Mouse (Mus musculus) midbrain, embryonic 16.5 days (tissue): ENCODE data around the gene Ubxn7. TPM values are rescaled to one million over a fixed set of nuclear protein-coding genes. Genes with fewer than 3 reads are reported as not detected.

Experiments
- ATAC-seq: fragments of 200-750 bp; cut with Nextera tagmentation; 2 replicates; pipeline ENCODE4 v1.8.0; 2017; ENCODE audit warnings: moderate TSS enrichment
- H3K27ac ChIP-seq: fragments of 300-500 bp; sonication (generic); 2 replicates; pipeline ENCODE4 v1.5.1; 2014; ENCODE audit warnings: mild to moderate bottlenecking, low read length, mixed read lengths
- H3K27me3 ChIP-seq: fragments of 300-500 bp; sonication (generic); 2 replicates; pipeline ENCODE4 v1.6.1; 2014; ENCODE audit warnings: low read depth, low read length, mixed read lengths; ENCODE audit not compliant: control insufficient read depth, insufficient read depth
- H3K36me3 ChIP-seq: fragments of 300-500 bp; sonication (generic); 2 replicates; pipeline ENCODE4 v1.6.1; 2014; ENCODE audit warnings: mild to moderate bottlenecking, low read length, moderate library complexity, mixed read lengths; ENCODE audit not compliant: control insufficient read depth, insufficient read depth
- H3K4me1 ChIP-seq: fragments of 300-500 bp; sonication (generic); 2 replicates; pipeline ENCODE4 v1.6.1; 2014; ENCODE audit warnings: mild to moderate bottlenecking, low read length, mixed read lengths; ENCODE audit not compliant: control insufficient read depth, insufficient read depth
- H3K4me2 ChIP-seq: fragments of 300-500 bp; sonication (generic); 2 replicates; pipeline ENCODE4 v1.6.1; 2014; ENCODE audit warnings: mild to moderate bottlenecking, low read length, mixed read lengths
- H3K4me3 ChIP-seq: fragments of 300-500 bp; sonication (generic); 2 replicates; pipeline ENCODE4 v1.5.1; 2014; ENCODE audit warnings: low read depth, mild to moderate bottlenecking, low read length, moderate library complexity, mixed read lengths
- H3K9ac ChIP-seq: fragments of 300-500 bp; sonication (generic); 2 replicates; pipeline ENCODE4 v1.6.1; 2014; ENCODE audit warnings: low read depth, low read length, mixed read lengths
- H3K9me3 ChIP-seq: fragments of 300-500 bp; sonication (generic); replicated peaks from 2 replicates; pipeline ENCODE4 v1.6.1; 2014; ENCODE audit warnings: mild to moderate bottlenecking, low read length, mixed read lengths; ENCODE audit not compliant: control insufficient read depth, poor library complexity, severe bottlenecking
- WGBS: fragments of 180-500 bp; shearing (Covaris S2); extraction: QIAGEN DNeasy Blood & Tissue Kit; methylation state at CpG from one replicate; pipeline ENCODE4 v1.1.7; 2014; 5-methylcytosine and 5-hydroxymethylcytosine counted together
- polyA plus RNA-seq: library from polyadenylated mRNA; unstranded; fragments of >200 nt; fragmentation: Nextera tagmentation; extraction: Ambion mirVana; gene quantifications from 2 replicates; pipeline ENCODE4 v1.2.1, GENCODE M21; 2015

Ubxn7 gene
- polyA plus RNA-seq, 1 experiment from 2014 or later, result 21.1 TPM

DNA sequence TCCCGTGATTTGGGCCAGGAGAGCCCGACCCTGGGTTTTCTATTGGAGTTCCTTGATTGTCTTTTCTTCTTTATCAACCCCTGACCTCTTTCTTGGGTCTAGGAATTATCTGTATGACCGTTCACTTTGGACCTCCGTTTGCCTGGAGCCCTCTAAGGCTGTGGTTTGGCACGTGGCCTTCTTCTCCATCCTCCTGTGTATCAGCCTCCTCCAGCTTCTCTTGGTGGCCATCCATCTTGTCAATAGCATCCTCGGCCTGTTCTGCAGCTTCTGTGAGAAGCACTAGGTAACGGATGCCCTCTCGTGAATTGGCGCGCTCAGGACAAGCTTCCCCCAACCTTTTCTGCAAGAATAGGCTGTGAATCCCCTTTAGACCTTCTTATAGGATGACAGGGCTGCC lies 75.7 kb downstream of the Ubxn7 start:
- Histone ChIP-seq H3K4me1 (no peaks in the 10 kb centered on the region), H3K9ac (no peak overlapping the region), H3K27ac (no peak overlapping the region), H3K9me3 (no peaks in the 10 kb centered on the region), H3K36me3 (no peaks in the 10 kb centered on the region), H3K4me3 (no peak overlapping the region), H3K4me2 (no peak overlapping the region), H3K27me3 (no peaks in the 10 kb centered on the region)
- WGBS, result 84% methylated on average over 10 of the region's 10 CpGs
- no peak for ATAC-seq

DNA sequence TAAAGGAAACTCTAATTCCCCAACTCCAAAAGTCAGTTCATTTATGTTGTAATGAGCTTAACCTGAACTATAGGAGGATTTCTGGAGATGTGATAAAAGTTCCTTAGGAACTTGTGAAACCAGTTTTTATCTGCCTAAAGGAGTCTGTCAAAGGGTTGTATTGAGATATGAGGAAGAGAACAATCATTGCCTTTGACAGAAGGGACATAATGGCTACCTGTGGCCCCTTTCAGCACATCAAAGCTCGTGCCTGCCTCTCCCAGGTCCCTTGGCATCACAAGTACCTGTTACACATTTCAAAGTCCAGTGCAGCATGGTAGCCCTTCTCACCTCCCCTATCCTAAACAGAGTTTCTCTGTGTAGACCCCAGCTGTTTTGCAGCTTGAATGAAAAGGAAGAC lies 85.4 kb downstream of the Ubxn7 start:
- no peaks in the 10 kb centered on the region for H3K9me3 ChIP-seq
- ATAC-seq, result no peak
- WGBS, result 45% methylated on average over 1 of the region's 1 CpGs

DNA sequence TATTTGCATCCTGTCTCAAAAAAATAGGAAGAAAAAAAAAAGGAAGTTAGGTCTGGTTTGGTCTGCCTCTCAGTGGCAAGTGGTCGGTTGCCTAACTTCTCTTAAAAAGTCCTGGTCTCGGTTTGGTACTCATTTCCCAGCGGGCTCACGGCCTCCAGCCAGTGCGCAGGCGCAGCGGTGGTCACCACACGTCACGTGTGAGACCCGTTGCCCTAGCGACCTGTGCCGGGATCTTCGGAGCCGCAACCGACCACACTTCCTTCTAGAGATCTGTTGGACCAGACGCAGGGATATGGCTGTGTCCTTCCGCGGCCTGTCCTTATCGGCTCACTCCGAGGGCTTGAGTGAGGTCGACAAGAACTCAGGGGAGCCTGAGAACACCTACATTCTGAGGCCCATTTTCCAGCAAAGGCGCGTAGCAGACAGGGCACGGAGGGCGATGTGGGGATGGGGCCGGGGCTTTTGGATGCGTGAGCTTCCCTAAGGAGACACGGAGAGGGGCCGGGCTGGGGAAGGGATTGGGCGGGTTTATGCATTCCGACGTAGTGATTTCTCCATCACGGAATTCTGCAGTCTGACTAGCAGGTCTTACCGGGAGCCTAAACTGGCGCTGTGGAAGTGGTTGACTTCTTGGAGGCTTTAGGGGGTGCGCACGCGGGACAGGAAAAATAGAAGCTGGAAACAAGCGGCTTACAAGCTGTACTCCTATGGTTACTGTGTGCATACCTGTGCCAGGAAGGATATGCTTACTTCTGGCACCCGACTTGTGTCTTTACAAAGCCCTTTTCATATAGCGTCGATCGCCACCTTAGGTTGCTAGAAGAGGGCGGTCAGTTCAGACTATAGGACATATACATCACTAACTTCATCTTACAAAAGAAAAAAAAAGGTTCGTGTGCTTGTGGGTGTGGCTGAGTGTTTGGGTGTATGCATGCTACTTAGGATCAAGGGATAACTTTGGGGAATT lies 87.7 kb downstream of the Ubxn7 start, which contains the start of gene Tctex1d2:
TSS of gene Tctex1d2 (plus strand) at position 186 of the 967 bp plus-strand sequence.
- Histone ChIP-seq H3K4me2 (peak within 1 kb of the TSS; percentile 63), H3K9ac (peak within 1 kb of the TSS; percentile 69), H3K4me3 (peak within 1 kb of the TSS; percentile 65), H3K9me3 (no peaks in the 10 kb centered on the region), H3K27me3 (no peaks in the 10 kb centered on the region), H3K36me3 (no peaks in the 10 kb centered on the region), H3K27ac (peak within 1 kb of the TSS; percentile 93), H3K4me1 (peaks cover 10% of the 10 kb centered on the region)
- peak; percentile 96 for ATAC-seq
- WGBS, result under 1% methylated on average over 45 of the region's 45 CpGs

More for the DNA sequence above, 85.4 kb downstream of the Ubxn7 start:
- H3K27me3 ChIP-seq, result no peaks in the 10 kb centered on the region
- no peak overlapping the region for H3K4me3 ChIP-seq
- H3K9ac ChIP-seq, result no peak overlapping the region
- no peaks in the 10 kb centered on the region for H3K36me3 ChIP-seq
- no peak overlapping the region for H3K4me2 ChIP-seq
- H3K4me1 ChIP-seq, result peaks cover 10% of the 10 kb centered on the region
- H3K27ac ChIP-seq, result no peak overlapping the region

DNA sequence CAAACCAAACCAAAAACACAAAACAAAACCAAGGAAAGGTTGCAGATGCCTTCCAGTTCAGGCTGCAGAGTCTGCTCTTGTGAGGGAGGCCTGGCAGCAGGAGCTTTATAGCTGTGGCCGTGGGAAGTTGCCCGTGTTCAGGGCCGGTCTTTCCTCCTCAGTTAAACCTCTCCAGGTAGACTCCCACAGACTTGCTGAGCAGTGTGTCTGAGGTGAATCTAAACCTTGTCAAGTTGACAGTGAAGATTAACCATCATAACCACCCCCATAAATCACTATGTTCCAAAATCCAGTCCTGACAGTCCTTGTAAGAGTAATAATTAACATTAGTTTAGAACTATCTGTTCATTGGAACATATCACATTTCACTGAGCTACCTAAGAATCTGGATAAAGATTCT lies 95.4 kb downstream of the Ubxn7 start:
- no peak for ATAC-seq
- Histone ChIP-seq H3K4me2 (no peak overlapping the region), H3K27me3 (no peaks in the 10 kb centered on the region), H3K9me3 (no peaks in the 10 kb centered on the region), H3K9ac (no peak overlapping the region), H3K4me1 (peaks cover 17% of the 10 kb centered on the region), H3K27ac (no peak overlapping the region), H3K4me3 (no peak overlapping the region), H3K36me3 (no peaks in the 10 kb centered on the region)
- WGBS, result 85% methylated on average over 3 of the region's 3 CpGs

DNA sequence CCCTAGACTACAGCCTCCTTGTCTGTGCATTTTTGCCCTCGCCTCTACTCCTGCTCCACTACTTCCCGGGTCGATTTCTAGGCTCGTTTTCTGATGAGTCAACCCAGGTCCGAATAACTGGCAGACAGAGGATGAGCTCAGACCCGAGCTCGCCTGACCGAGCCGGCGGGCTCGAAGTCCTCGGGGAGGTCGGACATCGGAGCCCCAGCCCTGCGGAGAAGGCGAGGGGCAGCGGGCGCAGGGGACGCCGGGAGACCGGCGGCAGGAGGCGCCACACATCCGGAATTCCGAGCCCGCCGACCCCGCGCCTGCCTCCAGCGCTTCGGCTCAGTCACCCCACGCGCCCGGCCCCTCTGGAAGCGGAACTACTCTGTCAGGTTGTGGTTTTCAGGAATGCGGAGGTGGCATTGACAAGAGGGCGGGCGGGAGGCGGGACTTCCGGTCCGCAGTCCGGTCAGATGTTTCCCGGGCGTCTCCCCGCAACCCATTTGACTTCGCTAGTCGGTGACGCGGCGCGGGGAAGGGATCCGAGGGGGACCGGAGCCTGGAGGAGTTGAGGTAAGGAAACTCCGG lies 98.5 kb downstream of the Ubxn7 start, which contains the start of gene Pcyt1a:
TSS of gene Pcyt1a (plus strand) at position 448 of the 573 bp plus-strand sequence.
- ATAC-seq, result peak; percentile 98

DNA sequence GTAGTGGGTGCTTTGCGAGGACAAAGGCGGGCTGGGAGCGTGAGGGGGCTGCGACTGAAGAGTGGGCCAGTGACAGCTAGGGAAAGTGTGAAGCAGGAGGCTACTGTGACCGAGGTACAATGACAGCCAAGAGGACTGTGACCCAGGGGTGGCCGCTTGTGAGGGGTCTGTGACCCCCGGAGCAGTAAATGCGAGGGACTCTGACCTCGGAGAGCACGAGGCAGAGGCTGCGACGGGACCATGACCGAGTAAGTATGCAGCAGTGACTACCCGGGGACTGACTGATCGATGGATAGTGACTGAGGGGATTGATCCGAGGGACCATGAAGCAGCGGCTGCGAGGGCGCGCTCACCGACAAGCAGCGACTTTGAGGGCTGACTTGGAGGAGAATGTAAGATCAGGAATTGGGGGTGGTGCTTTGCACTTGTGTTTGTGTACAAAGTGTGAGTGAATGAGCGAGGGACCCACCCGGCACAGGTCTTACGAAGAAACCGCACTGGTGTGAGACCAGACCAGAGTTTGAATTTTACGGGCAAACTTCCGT lies 99.1 kb downstream of the Ubxn7 start:
- peak overlapping the region; percentile 56 for H3K4me3 ChIP-seq
- no peaks in the 10 kb centered on the region for H3K36me3 ChIP-seq
- peak overlapping the region; percentile 73 for H3K9ac ChIP-seq
- peaks cover 17% of the 10 kb centered on the region for H3K4me1 ChIP-seq
- ATAC-seq, result peak; percentile 83; the same call in 1 of the 2 replicates
- H3K4me2 ChIP-seq, result peak overlapping the region; percentile 88
- peak overlapping the region; percentile 95 for H3K27ac ChIP-seq
- WGBS, result 3% methylated on average over 28 of the region's 28 CpGs
- no peaks in the 10 kb centered on the region for H3K27me3 ChIP-seq
- H3K9me3 ChIP-seq, result no peaks in the 10 kb centered on the region

More for the DNA sequence above, 98.5 kb downstream of the Ubxn7 start, which contains the start of gene Pcyt1a:
- no peaks in the 10 kb centered on the region for H3K27me3 ChIP-seq
- 0% methylated on average over 53 of the region's 54 CpGs for WGBS
- H3K36me3 ChIP-seq, result no peaks in the 10 kb centered on the region
- peak within 1 kb of the TSS; percentile 95 for H3K27ac ChIP-seq
- peaks cover 17% of the 10 kb centered on the region for H3K4me1 ChIP-seq
- peak within 1 kb of the TSS; percentile 88 for H3K4me2 ChIP-seq
- peak within 1 kb of the TSS; percentile 56 for H3K4me3 ChIP-seq
- no peaks in the 10 kb centered on the region for H3K9me3 ChIP-seq
- H3K9ac ChIP-seq, result peak within 1 kb of the TSS; percentile 73

DNA sequence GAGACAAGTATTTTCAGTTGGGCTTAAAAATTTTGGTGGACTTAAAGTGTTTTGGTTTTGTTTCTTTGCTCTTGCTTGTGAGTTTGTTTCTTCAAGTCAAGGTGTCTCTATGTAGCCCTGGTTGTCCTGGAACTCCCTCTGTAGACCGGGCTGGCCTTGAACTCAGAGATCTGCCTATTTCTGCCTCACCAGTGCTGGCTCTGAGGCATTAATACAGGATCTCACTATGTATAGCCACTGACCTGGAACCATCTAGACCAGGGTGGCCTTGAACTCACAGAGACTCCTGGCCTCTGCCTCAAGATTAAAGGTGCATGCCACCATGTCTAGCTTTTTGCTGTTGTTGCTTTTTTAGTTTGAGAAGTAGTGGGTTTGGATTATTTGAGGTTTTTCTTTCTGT lies 99.9 kb downstream of the Ubxn7 start:
- WGBS, result 97% methylated on average over 1 of the region's 1 CpGs
- no peaks in the 10 kb centered on the region for H3K9me3 ChIP-seq
- no peaks in the 10 kb centered on the region for H3K36me3 ChIP-seq
- H3K4me1 ChIP-seq, result peaks cover 17% of the 10 kb centered on the region
- H3K4me2 ChIP-seq, result peak overlapping the region; percentile 88
- H3K9ac ChIP-seq, result no peak overlapping the region
- no peak for ATAC-seq
- H3K4me3 ChIP-seq, result peak overlapping the region; percentile 56; the same call in 1 of the 2 replicates
- no peaks in the 10 kb centered on the region for H3K27me3 ChIP-seq
- no peak overlapping the region for H3K27ac ChIP-seq

DNA sequence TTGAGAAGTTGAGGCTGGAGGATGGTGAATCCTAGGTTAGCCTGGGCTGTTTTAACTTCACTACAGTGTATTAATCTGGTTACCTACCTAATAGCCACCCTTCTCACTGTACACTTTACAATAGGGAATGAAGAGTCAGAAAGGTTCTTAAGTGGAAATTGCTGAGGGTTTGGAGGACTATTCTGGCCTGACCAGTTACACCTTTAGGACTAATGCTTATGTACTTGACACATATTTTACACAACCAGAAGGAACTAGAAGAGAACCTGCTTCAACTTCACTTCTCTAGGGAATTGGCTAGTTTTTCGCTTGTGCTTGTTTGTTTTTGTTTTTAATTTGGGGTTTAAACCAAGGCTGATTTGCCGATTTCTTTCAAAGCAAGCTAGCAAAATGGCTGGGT lies 101.1 kb downstream of the Ubxn7 start:
- Histone ChIP-seq H3K36me3 (no peaks in the 10 kb centered on the region), H3K9me3 (no peaks in the 10 kb centered on the region), H3K9ac (no peak overlapping the region), H3K4me2 (no peak overlapping the region), H3K27me3 (no peaks in the 10 kb centered on the region), H3K27ac (no peak overlapping the region), H3K4me3 (no peak overlapping the region), H3K4me1 (peaks cover 17% of the 10 kb centered on the region)
- WGBS, result 81% methylated on average over 2 of the region's 2 CpGs
- ATAC-seq, result no peak
